Mouse (Mus musculus) ES-E14 (cell line): ENCODE data around the gene Nudt19. TPM values are rescaled to one million over a fixed set of nuclear protein-coding genes. Genes with fewer than 3 reads are reported as not detected.

Source experiments
- DNase-seq: peaks from one replicate; pipeline ENCODE4 v3.0.0-alpha.2; 2013; ENCODE audit warnings: low read depth, low spot score
- H3K27ac ChIP-seq: 2 replicates; pipeline ENCODE4 v1.5.1; 2012; ENCODE audit warnings: low read depth, mild to moderate bottlenecking, low read length, moderate library complexity, mixed read lengths; ENCODE audit not compliant: poor library complexity, insufficient read depth, severe bottlenecking
- H3K36me3 ChIP-seq: 2 replicates; pipeline ENCODE4 v1.6.1; 2012; ENCODE audit warnings: mild to moderate bottlenecking, low read length, moderate library complexity, mixed read lengths; ENCODE audit not compliant: control insufficient read depth, poor library complexity, insufficient read depth, severe bottlenecking
- H3K4me1 ChIP-seq, 2 experiments: fragments of 150-350 bp in 1 of 2; sonication (generic) in 1 of 2; 2 replicates each; pipeline ENCODE4 v1.6.1; 2012; ENCODE audit warnings: low read length in 2 of 2, mild to moderate bottlenecking in 1 of 2, mixed read lengths in 1 of 2; ENCODE audit not compliant: control insufficient read depth in 2 of 2, insufficient read depth in 2 of 2, poor library complexity in 1 of 2
- H3K4me3 ChIP-seq, 2 experiments: fragments of 150-350 bp in 1 of 2; sonication (generic) in 1 of 2; 2 replicates each; pipeline ENCODE4 v1.5.1; 2012; ENCODE audit warnings: low read length in 2 of 2, low read depth in 1 of 2, mild to moderate bottlenecking in 1 of 2, mixed read lengths in 1 of 2; ENCODE audit not compliant: insufficient read depth in 1 of 2, poor library complexity in 1 of 2, severe bottlenecking in 1 of 2
- H3K9ac ChIP-seq: 2 replicates; pipeline ENCODE4 v1.6.1; 2012; ENCODE audit warnings: low read depth, mild to moderate bottlenecking, low read length, mixed read lengths; ENCODE audit not compliant: poor library complexity, insufficient read depth, severe bottlenecking
- H3K9me3 ChIP-seq: fragments of 150-350 bp; sonication (generic); 2 replicates; pipeline ENCODE4 v1.6.1; 2012; ENCODE audit warnings: low read depth, mild to moderate bottlenecking, low read length; ENCODE audit not compliant: control insufficient read depth, insufficient read depth
- CHD2 ChIP-seq: IDR thresholded peaks from 2 replicates; pipeline ENCODE4 v1.6.1; 2014; ENCODE audit warnings: mild to moderate bottlenecking, low read depth, low read length, inconsistent platforms
- HCFC1 ChIP-seq: IDR thresholded peaks from 2 replicates; pipeline ENCODE4 v1.6.1; 2012; ENCODE audit warnings: low read length, inconsistent platforms, borderline replicate concordance; ENCODE audit not compliant: insufficient read depth
- MAFK ChIP-seq: IDR thresholded peaks from 2 replicates; pipeline ENCODE4 v1.6.1; 2014; ENCODE audit warnings: mild to moderate bottlenecking, low read depth, low read length, inconsistent platforms; ENCODE audit not compliant: insufficient read depth
- ZC3H11A ChIP-seq: IDR thresholded peaks from 2 replicates; pipeline ENCODE4 v1.6.1; 2012; ENCODE audit warnings: low read depth, mild to moderate bottlenecking, inconsistent platforms, low read length, borderline replicate concordance
- ZNF384 ChIP-seq: IDR thresholded peaks from 2 replicates; pipeline ENCODE4 v1.6.1; 2012; ENCODE audit warnings: low read depth, low read length, inconsistent platforms
- in situ Hi-C, 2 experiments: fragments of 600-800 bp; cut with MboI; formaldehyde crosslinking; loops; one replicate each; pipeline ENCODE4 v1.15.1; 2025; ENCODE audit warnings: low sequenced_read_pairs in 2 of 2, inconsistent platforms in 1 of 2; ENCODE audit not compliant: unreplicated experiment in 2 of 2
- total RNA-seq: library from RNA; depleted of rRNA; stranded (reverse); fragments of 300-350 nt; gene quantifications from 2 replicates; pipeline ENCODE4 v1.2.3, GENCODE M21; 2012; rRNA removed

Nudt19 gene
- 15.8 and 30.0 TPM in 2 replicates for total RNA-seq

GRCm38 (mm10) chr7:35556205-35556603, at the start of gene Nudt19:
Gene Nudt19, minus strand, starts transcription at chr7:35556304.
- DNase-seq, result no peak
- H3K36me3 ChIP-seq, result peaks cover 4% of the 10 kb centered on the region
- no peak for TF ChIP-seq ZC3H11A
- TF ChIP-seq CHD2, result no peak
- no peak for TF ChIP-seq ZNF384
- no peak for TF ChIP-seq MAFK
- TF ChIP-seq HCFC1, result no peak
- H3K9ac ChIP-seq, result peak within 1 kb of the TSS; percentile 96
- H3K9me3 ChIP-seq, result no peaks in the 10 kb centered on the region
- H3K4me3 ChIP-seq, result peak within 1 kb of the TSS; percentile 83 to 91
- peak within 1 kb of the TSS; percentile 89 for H3K27ac ChIP-seq
- peaks cover 0 to 4% of the 10 kb centered on the region in 2 experiments; a peak in 1 of 4 replicates for H3K4me1 ChIP-seq
- in situ Hi-C loops, result no loop called here

- TF ChIP-seq MAFK (no peak), CHD2 (no peak), ZC3H11A (no peak), HCFC1 (no peak), ZNF384 (no peak)
- H3K36me3 ChIP-seq, result peaks cover 26% of the 10 kb centered on the region
- no peaks in the 10 kb centered on the region for H3K9me3 ChIP-seq
- no peak overlapping the region for H3K9ac ChIP-seq
- no peaks in the 10 kb centered on the region for H3K4me1 ChIP-seq
- no peak overlapping the region for H3K27ac ChIP-seq
- no peak overlapping the region for H3K4me3 ChIP-seq
- no peak for DNase-seq
- in situ Hi-C loops, result no loop called here
These were observed 46.7 kb upstream of the Nudt19 start for GRCm38 (mm10) chr7:35602766-35603165.

GRCm38 (mm10) chr7:35601106-35601505, 45.0 kb upstream of the Nudt19 start:
- TF ChIP-seq HCFC1, result no peak
- in situ Hi-C loops, result no loop called here

GRCm38 (mm10) chr7:35600031-35600430, 43.9 kb upstream of the Nudt19 start:
- Histone ChIP-seq H3K27ac (no peak overlapping the region), H3K9ac (no peak overlapping the region; the same call in 1 of the 2 replicates), H3K9me3 (no peaks in the 10 kb centered on the region), H3K36me3 (peaks cover 21% of the 10 kb centered on the region), H3K4me1 (no peaks in the 10 kb centered on the region), H3K4me3 (no peak overlapping the region)
- in situ Hi-C loops, result no loop called here
- TF ChIP-seq ZC3H11A, result no peak
- TF ChIP-seq HCFC1, result no peak
- no peak for TF ChIP-seq MAFK
- no peak for TF ChIP-seq CHD2
- TF ChIP-seq ZNF384, result no peak
- no peak for DNase-seq

More at GRCm38 (mm10) chr7:35601106-35601505, 45.0 kb upstream of the Nudt19 start:
- Histone ChIP-seq H3K4me1 (no peaks in the 10 kb centered on the region), H3K27ac (no peak overlapping the region), H3K36me3 (peaks cover 18% of the 10 kb centered on the region), H3K9me3 (no peaks in the 10 kb centered on the region), H3K4me3 (no peak overlapping the region), H3K9ac (no peak overlapping the region)
- DNase-seq, result no peak

GRCm38 (mm10) chr7:35599492-35599891, 43.4 kb upstream of the Nudt19 start:
- TF ChIP-seq MAFK (no peak), CHD2 (no peak), HCFC1 (no peak), ZC3H11A (no peak), ZNF384 (no peak)
- in situ Hi-C loops, result no loop called here
- DNase-seq, result no peak
- H3K4me1 ChIP-seq, result no peaks in the 10 kb centered on the region
- H3K27ac ChIP-seq, result no peak overlapping the region
- H3K36me3 ChIP-seq, result peaks cover 21% of the 10 kb centered on the region
- no peak overlapping the region; the same call in 1 of the 2 replicates for H3K9ac ChIP-seq
- no peaks in the 10 kb centered on the region for H3K9me3 ChIP-seq
- H3K4me3 ChIP-seq, result no peak overlapping the region
